Mouse (Mus musculus): ENCODE data around the gene Iffo2.

Iffo2 gene

DNA sequence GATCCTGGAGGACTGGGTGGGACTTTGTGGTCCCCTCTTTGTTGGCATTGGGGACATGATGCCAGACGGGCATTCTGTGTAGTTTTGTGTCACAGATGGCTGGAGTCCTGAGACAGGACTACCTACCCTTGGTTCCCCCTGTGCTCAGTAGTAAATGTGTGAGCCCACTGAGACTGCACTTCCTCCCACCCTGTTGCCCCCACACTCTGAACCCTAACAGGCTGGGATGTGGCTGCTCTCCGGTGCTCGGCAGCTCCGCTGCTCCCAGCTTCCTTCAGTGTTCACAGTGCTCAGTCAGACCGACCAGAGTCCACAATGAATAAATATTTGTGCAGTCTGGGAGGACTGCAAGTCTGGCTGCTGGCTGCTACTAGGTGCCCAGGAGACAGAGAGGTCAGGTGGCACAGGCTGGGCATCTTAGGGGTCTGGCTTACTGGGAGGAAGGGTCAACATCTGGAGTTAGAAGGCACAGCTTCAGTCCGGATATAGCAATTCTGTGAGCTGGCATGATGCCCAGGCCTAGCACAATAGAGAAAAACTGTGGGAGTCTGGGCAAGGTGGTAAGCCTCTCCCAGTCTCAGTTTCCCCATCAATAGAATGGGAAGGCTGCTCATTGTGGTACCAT is 51.2 kb downstream of the Iffo2 start:
- DNase-seq (ENCODE audit: low spot score in 2 of 2), result no peak

DNA sequence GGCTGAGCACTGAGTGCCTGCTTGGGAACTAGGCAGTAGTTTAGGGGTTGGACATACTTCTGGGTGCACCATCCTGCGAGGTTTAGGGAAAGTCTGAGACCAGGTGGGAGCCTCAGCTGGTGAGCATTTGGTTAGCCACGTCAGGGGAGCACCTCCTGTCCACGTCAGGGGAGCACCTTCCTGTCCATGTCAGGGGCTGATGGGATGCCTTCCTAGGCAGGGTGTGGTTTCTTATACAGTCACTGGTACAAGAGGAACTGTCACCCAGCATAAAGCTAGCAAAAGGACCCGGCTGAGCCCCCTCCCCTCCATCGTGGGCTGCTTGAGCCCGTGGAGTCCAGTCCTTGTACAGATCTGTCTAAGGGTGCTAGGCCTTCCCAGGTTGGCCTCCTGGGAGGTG is 52.0 kb downstream of the Iffo2 start:
- DNase-seq (ENCODE audit: low spot score in 2 of 2), result no peak

DNA sequence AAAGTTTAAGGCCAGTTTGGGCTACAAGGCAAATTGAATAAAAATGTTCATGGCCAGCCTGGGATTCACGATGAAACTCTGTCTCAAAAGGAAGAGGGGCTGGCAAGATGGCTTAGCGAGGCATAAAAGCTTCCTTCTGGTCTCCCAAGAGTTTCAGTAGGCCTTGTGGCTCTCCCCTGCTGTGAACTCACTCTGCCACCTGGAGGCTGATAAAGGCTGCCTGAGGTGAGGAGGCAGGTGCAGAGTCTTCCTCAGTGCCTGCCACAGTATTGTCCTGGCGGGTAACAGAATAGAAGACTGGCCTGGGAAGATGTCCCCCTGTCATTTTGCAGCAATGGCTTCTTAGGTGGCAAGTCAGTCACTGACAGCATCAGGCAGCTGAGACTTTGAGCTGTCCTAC is 52.6 kb downstream of the Iffo2 start:
- no peak for DNase-seq (ENCODE audit: low spot score in 2 of 2)

DNA sequence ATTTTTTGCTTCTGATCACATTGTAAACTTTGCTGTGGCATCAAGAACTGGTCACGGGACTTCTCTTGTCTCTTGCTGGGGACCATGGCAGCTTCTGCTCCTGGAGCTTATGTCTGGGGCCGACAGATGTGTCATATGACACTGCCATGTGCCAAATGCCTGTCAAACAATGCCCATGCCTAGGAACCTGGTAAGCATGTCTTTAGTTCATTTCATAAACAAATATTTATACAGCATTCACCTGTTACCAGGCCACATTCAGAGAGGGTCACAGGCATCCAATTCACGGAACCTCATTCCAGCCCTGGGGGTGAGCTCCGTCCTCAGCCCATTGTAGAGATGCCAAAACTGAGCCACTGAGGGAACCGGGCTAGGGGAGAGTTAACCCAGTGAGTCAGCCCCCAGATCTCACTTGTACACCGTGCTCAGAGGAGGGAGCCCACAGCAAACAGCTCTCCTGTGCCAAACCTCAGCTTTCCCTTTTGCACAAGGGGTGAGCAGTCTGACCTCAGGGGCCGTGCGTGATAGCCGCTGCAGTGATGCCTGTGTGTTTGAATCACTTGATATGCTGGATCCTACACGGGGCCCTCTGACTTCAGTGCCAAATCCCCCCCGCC is 53.4 kb downstream of the Iffo2 start:
- DNase-seq (ENCODE audit: low spot score in 2 of 2), result no peak

DNA sequence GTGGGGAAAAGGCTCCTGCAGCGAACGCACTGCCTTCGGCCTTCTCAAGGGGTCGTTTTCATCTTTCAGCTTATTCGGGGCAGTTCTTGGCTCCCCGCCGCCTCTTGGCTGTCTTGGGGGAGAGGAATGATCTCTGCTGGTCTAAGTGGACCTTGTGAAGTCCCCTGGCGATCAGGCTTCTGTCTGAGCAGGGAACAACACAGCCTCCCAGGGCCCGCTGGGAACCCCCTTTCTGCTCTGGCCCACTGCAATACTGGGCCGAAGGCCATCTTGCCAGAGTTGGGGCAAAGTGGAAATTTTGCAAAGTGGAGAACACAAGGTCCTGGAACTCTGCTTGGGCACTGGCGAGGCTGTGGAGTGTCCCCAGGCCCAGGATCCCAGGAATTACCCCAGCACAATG is 54.4 kb downstream of the Iffo2 start:
- no peak for DNase-seq (ENCODE audit: low spot score in 2 of 2)

DNA sequence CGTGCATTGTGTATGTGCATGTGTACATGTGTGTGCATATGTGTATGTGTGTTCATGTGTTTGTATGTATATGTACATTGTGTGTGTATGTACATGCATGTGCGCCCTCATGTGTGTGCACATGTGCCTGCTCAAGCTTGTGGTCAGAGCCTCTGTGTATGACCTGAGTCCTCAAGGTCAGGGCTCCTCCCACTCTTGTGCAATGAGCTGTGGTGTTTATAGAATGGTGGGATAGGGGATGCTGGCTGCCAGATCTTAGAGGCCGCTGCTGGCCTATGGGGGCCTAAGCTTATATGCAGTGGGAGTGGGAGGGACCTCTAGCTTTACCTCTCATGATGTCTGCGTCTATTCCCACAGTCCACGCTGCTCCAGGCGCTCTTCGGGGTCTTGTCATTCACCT is 55.4 kb downstream of the Iffo2 start:
- DNase-seq (ENCODE audit: low spot score in 2 of 2), result no peak

DNA sequence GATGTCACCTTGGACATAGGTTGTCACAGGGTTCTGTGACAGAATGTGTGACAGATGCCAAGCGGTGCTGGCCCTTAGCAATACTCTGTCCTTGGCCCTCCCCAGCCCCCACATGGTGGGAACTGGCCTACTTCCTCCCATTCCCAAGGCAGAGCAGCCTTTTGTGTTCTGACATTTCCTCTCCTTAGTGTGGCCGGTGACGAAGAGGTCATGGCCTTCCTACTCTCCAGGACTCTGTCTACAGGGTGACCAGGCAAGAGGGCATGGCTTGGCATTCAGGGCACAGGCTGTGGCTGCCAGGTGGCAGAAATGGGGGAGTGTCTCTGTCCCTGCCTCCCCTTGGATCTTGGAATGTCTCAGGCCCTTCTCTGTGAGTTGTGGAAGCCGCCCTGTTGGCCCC is 57.0 kb downstream of the Iffo2 start:
- DNase-seq (ENCODE audit: low spot score in 2 of 2), result no peak

DNA sequence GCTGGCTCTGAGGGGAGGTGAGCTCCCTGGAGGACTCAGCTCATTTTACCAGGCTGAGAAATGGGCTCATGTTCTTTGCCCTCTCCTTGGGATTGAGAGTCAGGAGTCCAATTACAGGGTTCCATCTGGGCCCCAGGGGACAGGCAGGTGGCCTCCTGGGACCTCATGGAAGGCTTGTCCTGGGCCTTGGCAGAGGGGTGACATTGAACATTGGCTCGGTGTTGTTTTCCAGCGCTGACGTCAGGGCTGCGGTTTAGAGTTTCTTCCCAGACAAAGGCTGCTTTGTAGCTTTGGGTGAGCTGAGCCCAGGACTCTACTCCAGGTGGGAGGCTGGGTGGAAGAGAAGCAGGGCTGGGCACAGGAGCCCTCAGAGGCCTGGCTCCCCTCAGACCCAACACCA is 57.4 kb downstream of the Iffo2 start:
- DNase-seq (ENCODE audit: low spot score in 2 of 2), result no peak

DNA sequence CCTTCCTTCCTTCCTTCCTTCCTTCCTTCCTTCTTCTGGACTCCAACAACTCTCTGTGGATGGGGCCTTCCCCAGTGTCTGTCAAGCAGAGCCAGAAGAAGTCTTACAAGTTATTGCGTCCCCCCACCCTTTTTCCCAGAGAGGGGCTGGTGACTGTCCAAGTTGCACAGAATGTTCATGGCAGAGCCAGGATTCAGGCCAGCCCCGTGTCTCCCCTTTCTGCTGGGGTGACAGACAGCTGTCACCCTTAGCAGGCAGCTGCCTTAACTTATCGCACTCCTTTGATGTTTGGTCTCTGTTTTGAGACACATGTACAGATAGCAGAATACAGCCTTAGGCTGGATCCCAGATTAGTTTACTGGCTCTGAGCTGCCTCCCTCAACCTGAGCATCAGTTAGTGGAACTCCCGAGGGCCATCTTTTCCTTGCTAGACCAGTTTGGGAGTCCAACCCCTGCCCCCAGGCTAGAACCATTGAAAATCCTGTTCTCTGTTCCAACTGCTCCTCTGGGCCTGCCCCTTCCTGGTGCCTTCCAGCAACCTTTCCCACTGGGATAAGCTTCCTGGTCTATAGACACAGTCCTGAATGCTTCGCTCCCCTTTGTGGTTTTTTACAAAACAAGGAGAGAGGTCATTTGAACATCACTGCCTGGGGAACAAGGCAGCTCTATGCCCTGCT is 59.1 kb downstream of the Iffo2 start:
- DNase-seq (ENCODE audit: low spot score in 2 of 2), result no peak

DNA sequence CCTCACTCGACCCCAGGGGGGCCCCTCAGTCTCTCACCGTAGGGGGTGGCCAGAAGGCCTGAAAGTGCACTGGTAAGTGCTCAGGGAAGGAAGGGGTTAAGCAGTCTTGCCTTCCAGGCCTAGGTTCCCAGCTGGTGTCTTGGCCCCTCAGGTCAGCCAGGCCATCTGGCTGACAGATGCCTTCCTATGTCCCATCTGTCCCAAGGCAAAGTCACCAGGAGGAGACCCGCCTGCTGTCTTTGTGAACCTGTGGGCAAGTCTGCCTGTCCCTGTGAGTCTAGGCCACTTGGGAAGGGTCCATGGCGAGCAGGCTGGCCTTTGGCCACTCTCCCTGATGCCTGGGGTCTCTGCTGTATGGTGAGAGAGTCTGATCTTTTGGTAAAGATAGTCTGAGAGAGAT is 60.1 kb downstream of the Iffo2 start:
- DNase-seq (ENCODE audit: low spot score in 2 of 2), result no peak

DNA sequence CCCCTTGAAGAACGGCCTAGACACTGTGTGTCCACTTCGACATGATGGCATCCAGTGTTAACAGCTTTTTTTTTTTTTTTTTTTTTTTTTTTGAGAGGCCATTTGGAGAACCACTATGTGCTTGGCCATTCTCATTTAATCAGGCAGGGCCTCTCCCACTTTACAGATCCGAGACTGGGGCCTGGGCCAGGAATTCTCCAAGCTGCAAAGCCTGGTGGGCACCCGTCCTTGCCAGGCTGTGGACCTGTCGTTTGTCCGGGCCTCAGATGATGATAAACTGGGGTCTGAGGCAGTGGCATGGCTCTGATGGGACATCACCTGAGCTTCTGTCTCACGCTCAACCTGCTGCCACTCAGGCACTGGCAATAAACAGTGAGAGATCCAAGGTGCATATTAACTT is 62.5 kb downstream of the Iffo2 start:
- no peak for DNase-seq (ENCODE audit: low spot score in 2 of 2)

DNA sequence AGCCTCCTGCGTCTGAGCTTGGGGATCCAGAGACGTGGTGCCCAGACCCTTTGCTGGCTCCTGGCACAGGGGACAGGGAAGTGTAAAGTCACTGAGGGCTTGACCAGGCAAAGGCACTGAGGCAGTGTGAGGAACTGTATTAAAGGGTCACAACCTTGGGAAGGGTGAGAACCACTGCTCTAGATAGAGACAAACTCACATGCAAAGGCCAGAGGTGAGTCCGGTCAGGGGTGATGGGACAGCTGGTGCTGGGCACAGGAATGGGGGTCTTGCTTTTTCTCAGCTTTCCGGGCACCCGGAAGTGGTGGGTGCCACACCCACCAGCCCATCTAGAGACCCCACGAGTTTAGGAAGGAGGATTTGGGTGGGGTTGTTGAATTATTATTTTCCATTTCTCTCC is 63.0 kb downstream of the Iffo2 start:
- no peak for DNase-seq (ENCODE audit: low spot score in 2 of 2)

DNA sequence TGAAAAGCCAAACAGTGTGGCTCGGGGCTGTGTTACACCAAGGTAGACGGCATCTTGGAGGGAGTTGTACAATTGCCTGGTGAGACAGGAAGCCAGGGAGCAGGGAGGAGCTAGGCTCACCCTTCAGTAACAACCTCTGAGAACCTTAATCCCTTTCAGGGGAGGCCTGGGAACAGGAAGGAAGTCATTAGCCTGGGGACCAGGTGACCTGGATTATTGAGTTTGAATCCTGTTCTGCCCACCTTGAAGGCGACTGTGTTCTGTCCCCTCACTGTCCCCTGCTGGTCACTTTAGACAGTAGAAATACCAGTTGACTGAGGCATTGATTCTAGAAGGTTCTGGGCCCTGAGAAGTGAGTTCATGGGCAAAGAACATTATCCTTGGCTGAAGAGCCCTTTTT is 63.7 kb downstream of the Iffo2 start:
- DNase-seq (ENCODE audit: low spot score in 2 of 2), result no peak

DNA sequence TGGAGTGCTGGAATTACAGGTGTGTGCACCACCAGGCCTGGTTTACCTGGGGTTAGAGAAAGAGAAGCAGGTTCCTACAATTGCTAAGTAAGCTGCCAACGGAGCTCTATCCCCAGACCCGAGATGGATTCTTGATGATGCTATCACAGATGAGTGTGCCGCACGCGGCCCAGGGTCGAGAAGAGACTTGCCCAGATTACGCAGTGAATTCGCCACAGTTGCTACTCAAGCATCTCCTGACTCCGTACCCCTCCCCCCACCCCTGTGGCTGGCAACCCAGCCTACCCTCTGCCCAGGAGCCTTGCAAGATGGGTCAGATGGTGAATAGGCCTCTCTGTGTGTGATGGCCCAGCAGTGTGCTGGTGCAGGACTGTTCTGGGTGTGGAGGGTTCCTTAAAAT is 66.4 kb downstream of the Iffo2 start:
- no peak for DNase-seq (ENCODE audit: low spot score in 2 of 2)

DNA sequence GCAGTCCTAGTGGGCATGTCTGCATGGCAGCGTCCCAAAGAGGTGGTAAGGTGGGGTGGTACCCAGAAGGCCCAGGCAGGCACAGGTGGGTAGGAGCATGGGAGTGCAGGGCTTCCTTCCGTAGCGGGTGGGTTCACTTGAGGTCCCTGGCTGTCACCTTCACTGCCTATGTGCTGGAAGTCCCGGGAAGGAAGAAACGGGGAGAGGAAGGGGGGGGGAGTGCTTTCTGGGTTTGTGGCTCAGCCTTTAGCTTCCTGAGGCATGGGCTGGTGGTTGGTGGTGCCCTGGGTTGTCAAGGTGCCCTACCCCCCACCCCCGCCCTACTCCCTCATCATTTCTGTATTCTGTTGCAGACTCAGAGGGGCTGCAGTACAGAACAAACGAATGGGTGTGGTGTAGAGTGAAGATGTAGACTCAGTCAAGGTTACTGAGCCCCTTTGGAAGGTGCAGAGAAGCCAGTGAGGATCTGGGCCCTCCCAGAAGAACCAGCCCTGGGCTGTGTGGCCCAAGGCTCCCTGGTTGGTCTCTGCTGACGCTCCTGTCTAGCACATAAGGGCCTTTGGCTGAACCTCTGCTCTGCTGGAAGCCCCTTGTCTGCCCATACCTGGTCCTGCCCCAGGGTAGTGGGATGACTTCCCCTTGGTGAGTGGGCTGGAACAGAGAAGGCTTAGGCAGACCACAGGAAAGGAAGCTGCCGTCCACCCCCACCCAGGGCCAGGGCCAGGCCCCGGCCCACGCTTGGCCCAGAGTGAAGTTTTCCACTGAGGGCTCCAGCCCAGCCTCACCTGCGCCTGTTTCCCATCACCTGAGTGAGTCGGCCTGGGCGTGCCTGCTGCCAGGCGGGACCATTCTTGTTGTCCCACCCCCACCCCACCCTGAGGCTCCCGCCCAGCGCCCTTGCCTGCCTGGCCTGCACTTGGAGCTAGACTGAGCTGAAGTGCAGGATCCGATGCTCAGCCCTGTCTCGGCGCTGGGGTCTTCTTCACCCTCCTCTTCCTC is 67.2 kb downstream of the Iffo2 start:
- no peak for DNase-seq (ENCODE audit: low spot score in 2 of 2)

DNA sequence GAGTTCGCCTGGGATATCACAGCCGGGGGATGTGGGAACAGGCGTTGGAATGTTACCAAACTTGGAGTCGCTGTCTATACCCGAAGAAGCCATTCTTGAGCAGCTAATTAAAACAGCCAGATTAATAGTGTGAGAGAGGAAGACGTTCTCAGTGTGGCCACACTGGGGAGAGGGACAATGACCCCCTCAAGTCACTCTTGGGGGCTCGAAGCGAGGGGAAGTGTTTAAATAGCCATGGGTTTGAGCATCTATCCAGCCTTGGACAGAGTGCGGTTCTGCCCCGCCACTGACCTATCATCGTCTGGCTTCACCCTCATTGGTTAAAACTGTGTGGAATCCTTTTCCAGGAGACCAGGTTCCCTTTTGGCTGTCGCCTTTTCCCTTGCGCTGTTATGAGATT is 68.0 kb downstream of the Iffo2 start:
- no peak for DNase-seq (ENCODE audit: low spot score in 2 of 2)

DNA sequence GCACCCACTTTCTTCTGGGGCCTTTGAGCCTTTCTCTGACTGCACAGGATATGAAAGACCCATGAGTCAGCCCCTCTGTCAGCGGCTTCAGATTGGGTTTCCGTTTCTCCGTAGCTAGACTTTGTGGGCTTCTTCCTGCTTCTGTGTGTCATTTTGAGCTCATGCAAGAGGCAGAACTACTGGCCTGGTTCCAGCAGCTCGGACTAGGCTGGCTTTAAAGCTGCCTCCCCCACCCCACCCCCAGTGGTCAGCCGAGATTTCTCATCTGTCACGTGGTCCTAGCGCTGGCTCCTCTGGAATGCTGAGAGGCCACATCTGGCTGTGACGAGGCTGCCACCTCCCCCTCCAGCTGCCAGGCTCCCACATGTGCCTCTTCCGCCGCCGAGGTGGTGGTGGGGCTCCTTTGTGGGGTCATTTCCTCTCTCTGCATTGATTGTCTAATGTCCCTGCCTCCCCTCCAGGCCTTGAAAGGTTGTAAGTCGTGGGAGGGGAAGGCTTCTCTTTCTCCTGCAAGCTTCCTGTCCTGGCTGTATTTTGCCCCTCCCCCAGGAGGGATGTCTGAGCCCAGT is 68.7 kb downstream of the Iffo2 start:
- DNase-seq (ENCODE audit: low spot score in 2 of 2), result peak in 1 of 2 experiments; percentile 69

DNA sequence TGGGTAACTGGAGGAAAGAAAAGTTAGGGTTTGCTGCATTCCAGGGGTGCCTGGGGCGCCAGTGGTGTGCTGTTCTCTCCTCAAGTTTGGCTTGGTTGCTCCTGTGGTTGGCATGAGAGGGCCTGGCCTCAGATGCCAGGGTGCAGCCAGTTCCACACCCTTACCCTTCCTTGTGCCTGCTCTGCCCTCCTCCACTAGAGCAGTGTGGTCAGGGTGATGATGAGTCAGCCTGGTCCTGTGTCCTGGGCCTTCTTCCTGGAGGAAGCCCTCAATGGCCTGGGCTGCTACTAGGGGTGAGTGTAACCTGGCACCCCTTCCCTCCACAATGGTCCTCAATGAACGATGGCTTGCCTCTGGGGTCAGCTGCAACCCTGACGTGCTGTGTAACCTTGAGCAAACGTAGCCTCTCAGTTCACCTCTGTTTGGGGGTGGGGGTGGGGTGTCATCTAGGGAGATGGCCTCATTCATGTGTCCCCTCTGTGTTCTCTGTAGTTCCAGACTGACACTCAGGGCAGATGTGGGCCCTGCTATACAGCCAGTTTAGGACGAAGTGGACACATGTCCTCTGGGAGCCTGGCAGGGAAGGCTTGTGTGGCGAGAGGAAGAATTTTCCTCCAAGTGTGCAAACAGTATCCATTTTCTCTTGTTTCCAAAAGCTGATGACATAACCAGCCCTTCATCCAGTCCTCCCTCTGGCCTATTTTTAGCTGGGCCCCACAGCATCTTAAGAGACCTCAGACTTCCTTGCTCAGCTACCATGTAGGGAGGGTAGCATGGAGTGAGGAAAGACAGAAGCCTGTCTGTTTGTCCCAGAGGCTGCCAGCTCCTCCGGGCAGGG is 71.4 kb downstream of the Iffo2 start:
- DNase-seq (ENCODE audit: low spot score in 2 of 2), result peak in 1 of 2 experiments; percentile 35

DNA sequence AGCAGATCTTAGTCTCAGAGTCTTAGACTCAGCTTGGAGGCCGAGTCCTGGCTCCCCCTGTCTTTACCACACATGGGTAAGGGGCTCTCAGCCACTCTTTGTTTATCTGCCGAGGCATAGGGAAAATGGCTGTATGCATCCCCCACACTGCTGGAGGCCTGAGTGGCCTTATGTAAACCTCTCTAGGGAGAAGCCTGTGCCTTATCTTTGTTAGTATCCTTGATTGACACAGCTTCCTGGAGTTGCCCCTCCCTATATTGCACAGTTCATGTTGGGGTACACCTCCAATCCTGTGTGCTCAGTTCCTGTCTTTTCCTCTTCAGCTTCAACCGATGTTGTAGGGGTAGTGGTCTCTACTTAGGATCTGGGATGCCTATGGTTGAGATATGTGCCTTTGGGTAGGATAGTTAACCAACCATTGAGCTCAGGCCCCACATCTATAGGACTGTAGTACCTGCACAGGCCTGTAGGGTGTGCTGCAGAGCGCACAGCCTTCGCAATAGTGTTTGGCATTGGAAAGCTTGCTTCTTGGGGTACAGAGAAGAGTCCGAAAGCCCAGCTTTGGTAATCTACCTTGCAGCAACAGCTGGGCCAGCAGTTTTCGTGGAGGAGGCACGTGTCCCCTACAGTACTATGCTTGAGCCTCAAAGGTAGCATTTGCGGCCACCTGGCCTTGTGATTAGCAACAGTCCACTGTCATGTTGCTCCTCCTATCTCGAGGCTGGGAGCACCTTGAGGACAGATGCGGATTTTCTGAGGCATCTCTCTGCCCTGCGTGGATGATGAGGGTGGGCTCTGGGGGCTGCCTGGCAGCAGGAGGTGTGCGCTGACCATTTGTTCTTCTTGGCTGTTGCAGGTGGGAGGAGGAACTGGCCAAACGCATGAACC is 72.3 kb downstream of the Iffo2 start, which contains the start of gene Gm21969:
TSS of gene Gm21969 (plus strand) at position 830 of the 888 bp plus-strand sequence.
- DNase-seq (ENCODE audit: low spot score in 2 of 2), result peak in 1 of 2 experiments; percentile 58

DNA sequence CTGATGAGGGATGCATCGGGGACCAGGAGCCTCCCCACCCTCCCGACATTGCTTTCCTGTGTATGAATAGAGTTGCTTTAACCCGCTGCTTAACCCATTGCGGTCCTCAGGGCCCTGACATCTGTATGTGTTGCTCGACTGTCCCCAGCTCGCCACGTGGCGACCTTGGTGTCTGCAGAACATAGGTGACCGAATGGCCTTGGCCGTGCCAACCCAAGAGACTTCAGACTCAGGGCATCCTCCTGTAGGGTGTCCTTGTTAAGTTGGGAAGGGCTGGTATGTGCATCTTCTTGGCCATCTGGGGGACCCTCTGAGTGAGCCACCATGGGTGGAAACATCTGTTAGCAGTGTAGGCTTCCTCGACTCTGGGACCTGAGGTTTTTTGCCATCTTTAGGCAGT is 74.9 kb downstream of the Iffo2 start:
- DNase-seq (ENCODE audit: low spot score in 2 of 2), result no peak

All from left cerebral cortex, adult 9 months (tissue).